Mouse (Mus musculus): ENCODE results near the gene Dffa. TPM values are rescaled to one million over a fixed set of nuclear protein-coding genes. Genes with fewer than 3 reads are reported as not detected.

The Dffa gene
- total and polyA plus RNA-seq, 3 experiments = 23.4 to 44.8 (median 26.8) TPM

GRCm38 (mm10) chr4:149155711-149156110 lies 51.8 kb downstream of the Dffa start:
- no peak overlapping the region for H3K4me3 ChIP-seq (replicated peaks in 1 of 3; ENCODE audit: low read depth in 2 of 3, low read length in 2 of 3, poor library complexity in 1 of 3)
- peaks cover 0 to 4% of the 10 kb centered on the region in 2 experiments; a peak in 1 of 4 replicates for H3K4me1 ChIP-seq (ENCODE audit: control insufficient read depth in 1 of 2, insufficient read depth in 2 of 2)
- TF ChIP-seq IRF4 (IDR thresholded peaks at IDR 0.05; ENCODE audit: low read depth, low read length) = no peak
- TF ChIP-seq CHD1 (IDR thresholded peaks at IDR 0.05; ENCODE audit: low read depth, low read length) = no peak
- TF ChIP-seq E2F4 (IDR thresholded peaks at IDR 0.05; ENCODE audit: insufficient replicate concordance, low read depth, low read length) = no peak
- no peak for TF ChIP-seq SMC3 (IDR thresholded peaks at IDR 0.05; ENCODE audit: low read depth, low read length)
- no peak for TF ChIP-seq UBTF (IDR thresholded peaks at IDR 0.05; ENCODE audit: low read depth, low read length)
- no peak for TF ChIP-seq HCFC1 (IDR thresholded peaks at IDR 0.05; ENCODE audit: low read depth, low read length)
- TF ChIP-seq MYC (IDR thresholded peaks at IDR 0.05; ENCODE audit: low read depth, low read length) = no peak
- TF ChIP-seq RAD21 (IDR thresholded peaks at IDR 0.05; ENCODE audit: low read depth, low read length) = no peak
- no peak for TF ChIP-seq SIN3A (IDR thresholded peaks at IDR 0.05; ENCODE audit: low read length)
- TF ChIP-seq MXI1 (IDR thresholded peaks at IDR 0.05; ENCODE audit: low read depth, low read length) = no peak
- no peak for TF ChIP-seq MEF2A (IDR thresholded peaks at IDR 0.05; ENCODE audit: borderline replicate concordance, low read depth, low read length)
- no peak for TF ChIP-seq ZNF384 (IDR thresholded peaks at IDR 0.05; ENCODE audit: low read depth, low read length)
- TF ChIP-seq ZC3H11A (IDR thresholded peaks at IDR 0.05; ENCODE audit: low read depth, low read length) = no peak
- no peak for TF ChIP-seq USF1 (IDR thresholded peaks at IDR 0.05; ENCODE audit: low read depth, low read length)
- TF ChIP-seq MAX (IDR thresholded peaks at IDR 0.05; ENCODE audit: low read length) = no peak
- TF ChIP-seq POLR2A (IDR thresholded peaks at IDR 0.05; ENCODE audit: low read depth, low read length) = no peak
- no peaks in the 10 kb centered on the region for H3K27me3 ChIP-seq (replicated peaks)
- H3K79me2 ChIP-seq (replicated peaks; ENCODE audit: control insufficient read depth, extremely low read depth, insufficient read depth, poor library complexity, severe bottlenecking) = no peaks in the 10 kb centered on the region
- dilution Hi-C loops (cut with MboI; ENCODE audit: extremely low pct_ligation_motif_present, extremely low pct_unique_long_range_greater_than_20kb, low sequenced_read_pairs) = no loop called here
- peaks cover 5% of the 10 kb centered on the region for H3K9me3 ChIP-seq (replicated peaks; ENCODE audit: low read length)
- no peak overlapping the region for H3K9ac ChIP-seq (ENCODE audit: insufficient read depth, low read depth)
- DNase-seq (ENCODE audit: extremely low read depth) = no peak
- no peak overlapping the region for H3K27ac ChIP-seq (ENCODE audit: insufficient read depth, low read depth)
- peaks cover 92 to 99% of the 10 kb centered on the region in 2 experiments for H3K36me3 ChIP-seq (replicated peaks in 1 of 2; ENCODE audit: control insufficient read depth in 1 of 2, insufficient read depth in 1 of 2, low read length in 1 of 2)
- H3K4me2 ChIP-seq (ENCODE audit: insufficient read depth, low read depth, poor library complexity, severe bottlenecking) = no peak overlapping the region
- in situ Hi-C loops (cut with MboI; ENCODE audit: low pct_ligation_motif_present, low pct_unique_long_range_greater_than_20kb, low sequenced_read_pairs) = loop anchor here (25.0 kb wide), 1 partner anchor 557 kb away; the partner anchor contains the start of gene Pik3cd

- Histone ChIP-seq H3K4me3 (replicated peaks in 1 of 3; ENCODE audit: low read depth in 2 of 3, low read length in 2 of 3, poor library complexity in 1 of 3) (no peak overlapping the region), H3K4me1 (ENCODE audit: control insufficient read depth in 1 of 2, insufficient read depth in 2 of 2) (peaks cover 0 to under 1% of the 10 kb centered on the region in 2 experiments; a peak in 1 of 4 replicates), H3K36me3 (replicated peaks in 1 of 2; ENCODE audit: control insufficient read depth in 1 of 2, insufficient read depth in 1 of 2, low read length in 1 of 2) (peaks cover 89 to 98% of the 10 kb centered on the region in 2 experiments), H3K27ac (ENCODE audit: insufficient read depth, low read depth) (no peak overlapping the region), H3K27me3 (replicated peaks) (no peaks in the 10 kb centered on the region), H3K9me3 (replicated peaks; ENCODE audit: low read length) (peaks cover 3% of the 10 kb centered on the region), H3K79me2 (replicated peaks; ENCODE audit: control insufficient read depth, extremely low read depth, insufficient read depth, poor library complexity, severe bottlenecking) (no peaks in the 10 kb centered on the region), H3K9ac (ENCODE audit: insufficient read depth, low read depth) (no peak overlapping the region), H3K4me2 (ENCODE audit: insufficient read depth, low read depth, poor library complexity, severe bottlenecking) (no peak overlapping the region)
- no peak for TF ChIP-seq JUN (IDR thresholded peaks at IDR 0.05; ENCODE audit: insufficient read depth, low read depth, low read length)
- no peak for TF ChIP-seq SMC3 (IDR thresholded peaks at IDR 0.05; ENCODE audit: low read depth, low read length)
- no peak for TF ChIP-seq TCF12 (IDR thresholded peaks at IDR 0.05; ENCODE audit: low read depth, low read length)
- no peak for TF ChIP-seq MYC (IDR thresholded peaks at IDR 0.05; ENCODE audit: low read depth, low read length)
- no peak for TF ChIP-seq BHLHE40 (IDR thresholded peaks at IDR 0.05; ENCODE audit: low read depth, low read length)
- DNase-seq (ENCODE audit: extremely low read depth) = no peak
- dilution Hi-C loops (cut with MboI; ENCODE audit: extremely low pct_ligation_motif_present, extremely low pct_unique_long_range_greater_than_20kb, low sequenced_read_pairs) (no loop called here), in situ Hi-C loops (cut with MboI; ENCODE audit: low pct_ligation_motif_present, low pct_unique_long_range_greater_than_20kb, low sequenced_read_pairs) (loop anchor here (25.0 kb wide), 1 partner anchor 555 kb away; the partner anchor contains the start of gene Pik3cd)
These were observed 53.5 kb downstream of the Dffa start for GRCm38 (mm10) chr4:149157415-149157973.

Data from CH12.LX (cell line).